Mouse (Mus musculus) MEL (cell line): ENCODE data around the gene Zfp689. TPM values are rescaled to one million over a fixed set of nuclear protein-coding genes. Genes with fewer than 3 reads are reported as not detected.
"Not testable (repeated sequence)": the region's sequence is repeated elsewhere in the genome, so short reads cannot be mapped to it uniquely, and the experiment has no call there.

ENCODE experiments used
- DNase-seq: peaks from one replicate; pipeline ENCODE4 v3.0.0; 2011; ENCODE audit warnings: low read depth, low spot score
- H3K27ac ChIP-seq: 2 replicates; pipeline ENCODE4 v1.5.1; 2012; ENCODE audit warnings: low read depth, mild to moderate bottlenecking, control low read depth, low read length, moderate library complexity; ENCODE audit not compliant: control insufficient read depth
- H3K27me3 ChIP-seq, 2 experiments: fragments of 150-350 bp in 1 of 2; sonication (generic) in 1 of 2; 2 replicates each; pipeline ENCODE4 v1.6.1; 2012; ENCODE audit warnings: low read length in 2 of 2, mild to moderate bottlenecking in 2 of 2, improper control_type of control experiment in 1 of 2, moderate library complexity in 1 of 2; ENCODE audit not compliant: insufficient read depth in 2 of 2, control insufficient read depth in 1 of 2
- H3K36me3 ChIP-seq, 2 experiments: 2 replicates each; pipeline ENCODE4 v1.6.1; 2012 to 2014; ENCODE audit warnings: low read length in 2 of 2, improper control_type of control experiment in 1 of 2, inconsistent platforms in 1 of 2, mild to moderate bottlenecking in 1 of 2; ENCODE audit not compliant: insufficient read depth in 2 of 2, control insufficient read depth in 1 of 2
- H3K4me1 ChIP-seq, 2 experiments: fragments of 150-350 bp in 1 of 2; sonication (generic) in 1 of 2; 2 replicates each; pipeline ENCODE4 v1.6.1; 2012; ENCODE audit warnings: low read length in 2 of 2, improper control_type of control experiment in 1 of 2, mild to moderate bottlenecking in 1 of 2; ENCODE audit not compliant: insufficient read depth in 2 of 2, control insufficient read depth in 1 of 2
- H3K4me3 ChIP-seq, 2 experiments: fragments of 150-350 bp in 1 of 2; sonication (generic) in 1 of 2; 2 replicates each; pipeline ENCODE4 v1.5.1; 2012; ENCODE audit warnings: low read depth in 2 of 2, low read length in 2 of 2, mild to moderate bottlenecking in 2 of 2, moderate library complexity in 2 of 2, control low read depth in 1 of 2, improper control_type of control experiment in 1 of 2; ENCODE audit not compliant: control insufficient read depth in 1 of 2, insufficient read depth in 1 of 2
- H3K79me2 ChIP-seq: 2 replicates; pipeline ENCODE4 v1.6.1; 2012; ENCODE audit warnings: mild to moderate bottlenecking, low read length, moderate library complexity; ENCODE audit not compliant: control insufficient read depth, poor library complexity, insufficient read depth
- H3K9ac ChIP-seq: 2 replicates; pipeline ENCODE4 v1.6.1; 2012; ENCODE audit warnings: low read depth, mild to moderate bottlenecking, control low read depth, low read length, moderate library complexity; ENCODE audit not compliant: control insufficient read depth, poor library complexity, severe bottlenecking
- H3K9me3 ChIP-seq: fragments of 150-350 bp; sonication (generic); replicated peaks from 2 replicates; pipeline ENCODE4 v1.6.1; 2012; ENCODE audit warnings: mild to moderate bottlenecking, low read length, improper control_type of control experiment, moderate library complexity; ENCODE audit not compliant: insufficient read depth
- BHLHE40 ChIP-seq: IDR thresholded peaks from 2 replicates; pipeline ENCODE4 v1.6.1; 2012; ENCODE audit warnings: low read depth, mild to moderate bottlenecking, inconsistent platforms, low read length, improper control_type of control experiment, borderline replicate concordance
- CTCF ChIP-seq, 3 experiments: IDR thresholded peaks in 2 of 3; conservative IDR thresholded peaks in 1 of 3; 2 replicates each; pipeline ENCODE4 v1.5.1; 2011 to 2012; ENCODE audit warnings: low read length in 3 of 3, low read depth in 2 of 3, mild to moderate bottlenecking in 2 of 3, improper control_type of control experiment in 1 of 3, inconsistent platforms in 1 of 3, mixed read lengths in 1 of 3, moderate library complexity in 1 of 3; ENCODE audit not compliant: control insufficient read depth in 1 of 3, insufficient read depth in 1 of 3, poor library complexity in 1 of 3, severe bottlenecking in 1 of 3
- ELF1 ChIP-seq: IDR thresholded peaks from 2 replicates; pipeline ENCODE4 v1.6.1; 2014; ENCODE audit warnings: low read depth, mild to moderate bottlenecking, inconsistent platforms, low read length, improper control_type of control experiment, moderate library complexity
- HCFC1 ChIP-seq: IDR thresholded peaks from 2 replicates; pipeline ENCODE4 v1.6.1; 2012; ENCODE audit warnings: low read depth, mild to moderate bottlenecking, inconsistent platforms, low read length, improper control_type of control experiment, moderate library complexity
- MAZ ChIP-seq: IDR thresholded peaks from 2 replicates; pipeline ENCODE4 v1.6.1; 2012; ENCODE audit warnings: low read depth, mild to moderate bottlenecking, inconsistent platforms, low read length, improper control_type of control experiment
- MXI1 ChIP-seq: IDR thresholded peaks from 2 replicates; pipeline ENCODE4 v1.6.1; 2011; ENCODE audit warnings: mild to moderate bottlenecking, low read depth, low read length, improper control_type of control experiment
- MYC ChIP-seq: IDR thresholded peaks from 2 replicates; pipeline ENCODE4 v1.6.1; 2011; ENCODE audit warnings: low read depth, mild to moderate bottlenecking, low read length, improper control_type of control experiment, moderate library complexity
- NELFE ChIP-seq: IDR thresholded peaks from 2 replicates; pipeline ENCODE4 v1.6.1; 2011; ENCODE audit warnings: low read depth, low read length, improper control_type of control experiment
- NRF1 ChIP-seq: IDR thresholded peaks from 2 replicates; pipeline ENCODE4 v1.6.1; 2014; ENCODE audit warnings: low read depth, mild to moderate bottlenecking, inconsistent platforms, low read length, improper control_type of control experiment, moderate library complexity; ENCODE audit not compliant: poor library complexity, insufficient read depth, severe bottlenecking
- POLR2A ChIP-seq, 2 experiments: IDR thresholded peaks; 2 replicates each; pipeline ENCODE4 v1.6.1; 2011 to 2012; ENCODE audit warnings: low read length in 2 of 2, mild to moderate bottlenecking in 2 of 2, control low read depth in 1 of 2, improper control_type of control experiment in 1 of 2, low read depth in 1 of 2, moderate library complexity in 1 of 2; ENCODE audit not compliant: control insufficient read depth in 1 of 2, insufficient read depth in 1 of 2, poor library complexity in 1 of 2
- POLR2AphosphoS2 ChIP-seq: IDR thresholded peaks from 2 replicates; pipeline ENCODE4 v1.6.1; 2011; ENCODE audit warnings: low read length, improper control_type of control experiment
- RAD21 ChIP-seq: IDR thresholded peaks from 2 replicates; pipeline ENCODE4 v1.6.1; 2011; ENCODE audit warnings: mild to moderate bottlenecking, low read depth, low read length, improper control_type of control experiment
- SIN3A ChIP-seq: IDR thresholded peaks from 2 replicates; pipeline ENCODE4 v1.6.1; 2012; ENCODE audit warnings: low read length, improper control_type of control experiment, inconsistent platforms
- SMC3 ChIP-seq: IDR thresholded peaks from 2 replicates; pipeline ENCODE4 v1.6.1; 2011; ENCODE audit warnings: low read depth, low read length, improper control_type of control experiment
- TBP ChIP-seq: IDR thresholded peaks from 2 replicates; pipeline ENCODE4 v1.8.0; 2011; ENCODE audit warnings: low read depth, low read length, improper control_type of control experiment
- TCF12 ChIP-seq: IDR thresholded peaks from 2 replicates; pipeline ENCODE4 v1.6.1; 2014; ENCODE audit warnings: low read depth, mild to moderate bottlenecking, inconsistent platforms, low read length, improper control_type of control experiment, moderate library complexity
- USF1 ChIP-seq: IDR thresholded peaks from 2 replicates; pipeline ENCODE4 v1.6.1; 2014; ENCODE audit warnings: low read depth, mild to moderate bottlenecking, inconsistent platforms, low read length, improper control_type of control experiment, moderate library complexity
- USF2 ChIP-seq, 2 experiments: IDR thresholded peaks; 2 replicates each; pipeline ENCODE4 v1.6.1; 2011 to 2012; ENCODE audit warnings: improper control_type of control experiment in 2 of 2, low read length in 2 of 2, borderline replicate concordance in 1 of 2, inconsistent platforms in 1 of 2, low read depth in 1 of 2, mild to moderate bottlenecking in 1 of 2; ENCODE audit not compliant: insufficient read depth in 1 of 2
- polyA plus RNA-seq, 2 experiments: library from polyadenylated mRNA; stranded (reverse) in 1 of 2; unstranded in 1 of 2; fragments of >175 nt in 1 of 2; fragments of >200 nt in 1 of 2; gene quantifications; 2 replicates each; pipeline versions ENCODE4 v1.2.1 to v1.2.4; 2012; ENCODE audit warnings: low replicate concordance in 2 of 2, low read depth in 1 of 2; ENCODE audit not compliant: insufficient read length in 2 of 2, insufficient read depth in 1 of 2, missing spikeins in 1 of 2
- total RNA-seq: library from RNA; depleted of rRNA; stranded (reverse); fragments of 300-350 nt; gene quantifications from 2 replicates; pipeline ENCODE4 v1.2.3, GENCODE M21; 2012

The Zfp689 gene
- total and polyA plus RNA-seq, 3 experiments = 4.9 to 7.2 TPM; not detected in 1

DNA sequence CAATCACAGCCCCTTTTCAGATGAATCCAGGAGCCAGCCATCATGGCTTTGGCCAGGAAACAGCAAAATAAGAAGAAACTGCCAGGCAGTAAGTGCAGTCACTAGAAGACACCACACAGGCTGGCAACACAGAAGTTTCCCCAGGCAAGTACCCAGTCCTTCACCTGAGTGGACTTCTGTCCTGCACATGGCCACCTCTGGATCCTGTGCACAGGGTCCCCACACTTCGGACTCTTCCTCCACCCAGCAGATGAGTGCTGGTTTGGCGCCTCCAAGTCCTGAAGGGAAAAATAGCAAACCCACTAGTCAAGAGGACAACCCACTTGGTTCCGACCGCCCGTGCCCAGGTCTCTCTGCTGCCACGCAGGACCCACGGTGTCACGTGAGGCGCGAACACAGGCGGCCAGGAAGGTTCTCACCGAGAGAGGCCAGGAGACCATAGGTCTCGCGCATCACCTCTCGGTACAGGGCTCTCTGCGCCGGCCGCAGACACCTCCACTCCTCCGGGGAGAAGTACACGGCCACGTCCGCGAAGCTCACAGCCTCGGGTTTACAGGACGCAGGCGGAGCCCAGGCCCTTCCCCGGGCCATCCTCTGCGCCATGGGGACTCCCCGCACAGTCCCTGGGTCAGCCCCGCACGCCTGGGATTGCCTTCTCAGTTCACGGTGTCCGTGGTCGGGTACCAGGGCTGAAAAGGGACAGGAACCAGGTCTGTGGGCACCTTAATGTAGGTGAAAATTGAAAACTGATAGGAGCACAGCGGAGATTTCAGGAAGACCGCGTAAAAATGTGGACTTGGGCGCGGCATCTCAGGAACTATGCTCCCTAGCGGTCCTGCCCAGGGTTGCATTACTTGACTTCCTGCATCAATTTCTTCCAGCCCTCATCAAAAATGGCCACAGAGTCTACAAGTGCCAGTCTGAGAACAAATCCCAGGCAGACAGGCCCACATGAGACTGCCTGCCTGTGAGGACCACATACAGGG lies 42.7 kb downstream of the Zfp689 start, which contains the start of gene Zfp764:
Zfp764 (minus strand) TSS at position 821 of the 986 bp plus-strand sequence.
- Histone ChIP-seq H3K27ac (peak within 1 kb of the TSS; percentile 46), H3K4me3 (peak within 1 kb of the TSS; percentile 89 to 90), H3K9ac (peak within 1 kb of the TSS; percentile 84)
- not testable (repeated sequence) for H3K9me3 ChIP-seq, H3K79me2 ChIP-seq, H3K4me1 ChIP-seq, H3K36me3 ChIP-seq, H3K27me3 ChIP-seq
- peak; percentile 50; the same call in 1 of the 2 replicates for TF ChIP-seq MYC
- 0 out of 2 replicates have a peak, but pooled peaks have one; percentile 3 for TF ChIP-seq MAZ
- peak; percentile 88 for TF ChIP-seq ELF1
- TF ChIP-seq MXI1 = 0 out of 2 replicates have a peak, but pooled peaks have one; percentile 16
- TF ChIP-seq USF1 = peak; percentile 85
- peak; percentile 64 to 75 (median 68) for TF ChIP-seq CTCF (IDR thresholded peaks at IDR 0.05 in 2 of 3, conservative IDR thresholded peaks at IDR 0.05 in 1 of 3; ENCODE audit: control insufficient read depth in 1 of 3, insufficient read depth in 1 of 3, low read depth in 2 of 3, low read length in 3 of 3, poor library complexity in 1 of 3, severe bottlenecking in 1 of 3)
- TF ChIP-seq BHLHE40 = peak; percentile 72; the same call in 1 of the 2 replicates
- peak; percentile 38; the same call in 1 of the 2 replicates for TF ChIP-seq NRF1
- TF ChIP-seq NELFE = peak; percentile 68
- peak in 1 of 2 experiments; percentile 48; a peak in 1 of 4 replicates for TF ChIP-seq USF2 (IDR thresholded peaks at IDR 0.05; ENCODE audit: borderline replicate concordance in 1 of 2, insufficient read depth in 1 of 2, low read depth in 1 of 2, low read length in 2 of 2)
- peak; percentile 65 for TF ChIP-seq TBP
- TF ChIP-seq SIN3A = peak; percentile 61; the same call in 1 of the 2 replicates
- TF ChIP-seq HCFC1 = peak; percentile 88
- TF ChIP-seq POLR2A (IDR thresholded peaks at IDR 0.05; ENCODE audit: control insufficient read depth in 1 of 2, insufficient read depth in 1 of 2, low read depth in 1 of 2, low read length in 2 of 2, poor library complexity in 1 of 2) = peak; percentile 40 to 81; a peak in 3 of 4 replicates
- TF ChIP-seq RAD21 = peak; percentile 19
- peak; percentile 54 for TF ChIP-seq SMC3
- peak; percentile 58 for TF ChIP-seq TCF12
- TF ChIP-seq POLR2AphosphoS2 = peak; percentile 55; the same call in 1 of the 2 replicates
- peak; percentile 93 for DNase-seq

- not testable (repeated sequence) for H3K27ac ChIP-seq, DNase-seq, H3K9ac ChIP-seq
These were observed 44.9 kb downstream of the Zfp689 start for GRCm38 (mm10) chr7:127404101-127404500.

More at GRCm38 (mm10) chr7:127404101-127404500, 44.9 kb downstream of the Zfp689 start:
- H3K79me2 ChIP-seq, H3K9me3 ChIP-seq, H3K4me3 ChIP-seq, H3K27me3 ChIP-seq: not testable (repeated sequence)
- H3K36me3 ChIP-seq = peaks cover 0 to 19% of the 10 kb centered on the region in 2 experiments; a peak in 2 of 4 replicates
- peaks cover 10 to 19% of the 10 kb centered on the region in 2 experiments for H3K4me1 ChIP-seq
